Mouse (Mus musculus) cerebellum, adult 9-10 months (tissue): ENCODE measurements around the gene Fam126a.

Source experiments
- DNase-seq: peaks from one replicate; pipeline ENCODE4 v3.0.0; 2022

The Fam126a gene

DNA sequence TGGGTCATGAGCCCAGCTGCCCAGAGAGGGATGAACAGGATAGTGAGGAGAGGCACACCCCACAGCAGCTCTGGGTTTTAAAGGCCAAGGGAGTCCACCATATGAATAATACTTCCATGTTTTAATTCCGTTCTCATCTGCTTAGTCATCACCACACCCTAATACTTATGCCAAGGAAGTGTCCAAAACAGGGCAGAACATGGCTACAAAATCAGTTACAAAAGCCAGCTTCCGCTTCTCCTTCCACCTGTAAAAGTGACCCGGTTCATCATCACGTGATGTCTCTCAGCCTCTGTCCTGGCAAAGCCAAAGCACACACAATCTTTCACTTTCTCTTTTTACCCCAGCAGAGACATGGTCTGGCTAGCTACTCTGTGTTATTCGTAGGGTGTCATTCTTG is 8.9 kb upstream of the Fam126a start:
- DNase-seq: no peak

DNA sequence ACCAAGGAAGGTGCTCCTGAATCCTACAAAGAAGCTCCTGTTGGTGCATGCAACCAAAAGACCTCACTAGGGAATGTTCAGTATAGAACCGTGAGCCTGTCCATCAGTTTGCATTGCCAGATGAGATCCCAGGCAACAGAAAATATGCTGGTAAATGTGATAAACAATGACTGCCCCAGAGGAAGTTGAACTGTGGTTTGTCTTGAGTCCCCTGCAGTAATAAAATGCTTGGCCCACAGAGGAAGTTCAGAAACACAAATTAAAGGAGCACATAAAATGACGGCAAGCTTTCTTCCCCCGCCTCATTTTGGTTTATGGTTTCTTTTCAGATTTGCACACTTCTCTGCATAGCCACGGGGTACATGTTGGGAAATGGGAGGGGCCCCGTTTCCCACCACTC is 8.3 kb upstream of the Fam126a start:
- no peak for DNase-seq

DNA sequence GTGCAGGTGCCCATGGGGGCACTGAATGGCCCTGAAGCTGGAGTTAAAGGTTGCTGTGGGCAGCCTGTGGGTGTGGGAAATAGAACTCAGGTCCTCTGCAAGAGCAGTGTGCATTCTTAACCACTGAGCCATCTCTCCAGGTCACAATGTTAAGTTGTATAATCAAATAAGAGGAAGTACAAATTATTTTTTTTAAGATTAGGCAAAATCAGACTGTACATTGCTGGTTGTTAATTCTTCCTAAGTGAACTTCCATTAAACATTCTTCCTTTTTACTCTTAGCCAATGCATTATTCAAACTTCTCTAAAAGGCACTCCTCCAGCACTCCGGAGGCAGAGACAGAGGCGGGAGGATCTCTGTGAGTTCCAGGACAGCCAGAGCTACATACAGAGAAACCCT is 7.7 kb upstream of the Fam126a start:
- no peak for DNase-seq

DNA sequence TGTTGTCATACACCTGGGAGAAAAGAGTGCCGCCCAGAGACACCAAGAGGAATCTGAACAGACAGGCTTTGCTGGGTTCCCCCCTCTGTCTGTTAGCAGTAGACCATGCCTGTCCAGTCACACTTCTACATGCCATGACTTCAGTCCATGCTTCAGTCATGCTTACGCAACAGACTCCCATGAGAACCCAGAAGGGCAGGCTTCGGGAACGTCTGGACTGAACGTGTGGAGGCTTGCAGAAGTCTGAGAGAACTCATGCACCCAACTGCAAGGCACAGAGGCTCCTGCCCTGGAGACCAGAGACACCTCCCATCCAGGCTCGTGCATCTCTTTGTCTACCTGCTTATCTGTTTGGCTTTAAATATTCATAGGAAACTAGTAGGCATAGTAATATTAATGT is 6.2 kb upstream of the Fam126a start:
- DNase-seq: no peak

DNA sequence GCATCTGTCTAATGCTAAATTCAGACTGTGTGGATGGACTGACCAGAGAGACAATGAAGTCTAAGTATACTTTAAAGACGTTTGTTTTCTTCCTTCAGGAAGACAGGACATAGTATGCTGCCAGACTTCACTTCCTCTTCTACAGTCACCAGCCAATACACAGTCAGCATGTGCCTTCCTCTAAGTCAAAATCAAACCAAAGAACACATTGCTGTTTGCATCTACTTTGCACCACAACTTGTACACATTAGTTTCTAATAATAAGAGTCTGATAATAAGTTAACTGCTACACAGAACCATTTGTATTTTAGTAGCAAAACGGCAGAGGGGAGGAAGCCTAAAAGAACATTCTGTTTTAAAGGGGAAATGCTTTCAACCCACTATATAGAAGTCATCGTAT is 4.5 kb upstream of the Fam126a start:
- DNase-seq: no peak

DNA sequence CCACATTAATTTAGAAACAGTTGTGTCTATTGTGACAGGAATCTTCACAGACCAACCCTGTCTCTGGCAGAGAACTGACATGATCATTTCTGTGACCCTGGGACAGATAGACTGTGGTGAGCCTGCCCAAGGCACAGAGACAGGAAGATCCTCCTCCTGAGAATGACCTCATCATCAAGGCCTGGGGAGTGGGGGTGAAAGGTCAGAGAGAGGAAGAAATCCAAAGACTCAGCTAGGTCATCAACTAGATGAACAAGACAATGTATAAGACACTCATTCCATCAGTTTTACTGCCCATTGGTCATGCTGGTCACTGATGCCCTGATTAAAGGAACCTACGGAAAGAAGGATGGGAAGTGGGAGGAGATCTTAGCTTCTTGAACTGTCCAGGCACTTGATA is 3.6 kb upstream of the Fam126a start:
- no peak for DNase-seq

DNA sequence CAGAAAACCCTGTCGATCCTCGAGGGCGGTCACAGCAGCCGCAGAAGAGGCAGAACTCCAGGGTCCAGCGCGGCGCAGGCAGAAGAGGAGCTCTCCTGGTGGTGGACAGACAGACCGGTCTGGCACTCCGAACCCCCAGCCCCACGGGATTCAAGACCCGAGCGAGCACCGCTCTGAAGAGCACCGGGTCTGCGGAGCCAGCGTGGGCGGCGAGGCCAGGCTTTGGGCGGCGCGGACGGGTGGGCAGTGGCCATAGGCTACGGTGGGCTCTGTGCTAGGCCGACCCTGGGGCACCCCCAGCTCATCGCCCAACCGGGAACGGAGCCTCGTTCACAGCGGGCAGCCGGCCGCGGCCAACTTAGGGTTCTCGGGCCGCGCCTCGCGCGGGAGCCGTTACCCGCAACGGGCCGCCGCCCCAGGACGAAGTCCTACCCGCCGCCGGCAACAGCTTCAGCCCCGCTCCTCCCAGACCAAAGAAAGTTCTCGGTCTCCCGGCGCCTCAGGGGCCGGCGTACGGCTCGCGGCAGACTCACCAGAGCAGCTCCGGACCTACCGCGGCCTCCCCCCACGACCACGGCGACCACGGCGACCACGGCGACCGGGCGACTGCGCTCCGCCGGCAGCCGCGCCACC is 428 bp downstream of the Fam126a start:
- DNase-seq: no peak

DNA sequence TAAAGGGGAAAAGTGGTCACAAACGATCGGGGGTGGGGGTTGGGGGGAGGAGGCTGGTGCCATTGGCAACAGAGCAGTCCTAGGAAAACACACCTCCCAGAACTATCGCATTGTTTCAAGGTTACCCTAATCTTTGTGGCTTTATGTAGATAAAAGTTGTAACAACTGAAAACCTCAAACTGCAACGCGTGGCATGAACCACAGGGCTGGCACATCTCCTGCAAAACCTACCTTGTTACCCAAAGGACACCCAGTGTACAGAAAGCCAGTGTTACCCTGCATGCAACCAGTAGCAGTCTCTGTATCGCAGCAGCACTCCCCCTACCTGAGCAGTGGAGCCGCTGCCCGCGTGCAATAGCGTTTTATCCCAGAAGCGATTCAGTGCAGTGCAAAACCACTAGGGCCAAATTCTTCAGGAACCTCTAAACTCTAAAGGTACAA is 1.1 kb downstream of the Fam126a start:
- DNase-seq: peak; percentile 31

DNA sequence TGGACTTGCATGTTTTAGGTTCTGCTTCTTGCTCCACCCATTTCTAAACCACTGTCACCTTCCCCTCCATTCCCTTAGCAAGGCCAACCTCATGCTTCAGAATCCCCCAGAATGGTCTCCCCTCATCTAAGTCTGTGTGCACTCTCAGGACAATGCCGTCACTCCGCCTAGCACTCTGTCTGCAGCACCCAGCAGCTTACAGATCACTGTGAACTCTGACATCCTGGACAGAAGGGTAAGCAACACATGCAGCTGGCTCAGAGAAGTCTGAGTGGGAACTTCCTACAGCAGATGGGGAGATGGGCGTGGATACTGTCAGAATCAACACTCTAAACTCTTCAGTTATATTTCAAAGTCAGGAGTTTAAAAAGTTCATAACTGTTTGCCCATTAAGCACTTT is 5.5 kb downstream of the Fam126a start:
- no peak for DNase-seq

DNA sequence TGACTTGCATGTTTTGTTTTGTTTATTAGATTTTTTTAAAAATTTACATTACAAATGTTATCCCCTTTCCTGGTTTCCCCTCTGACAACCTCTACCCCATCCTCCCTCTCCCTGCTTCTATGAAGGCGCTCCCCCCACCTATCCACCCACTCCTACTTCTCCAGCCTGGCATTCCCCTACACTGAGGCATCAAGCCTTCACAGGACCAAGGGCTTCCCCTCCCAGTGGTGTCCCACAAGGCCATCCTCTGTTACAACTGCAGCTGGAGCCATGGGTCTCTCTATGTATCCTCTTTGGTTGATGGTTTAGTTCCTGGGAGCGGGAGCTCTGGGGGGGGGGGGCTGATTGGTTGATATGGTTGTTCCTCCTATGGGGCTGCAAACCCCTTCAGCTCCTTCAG is 7.3 kb downstream of the Fam126a start:
- DNase-seq: no peak

DNA sequence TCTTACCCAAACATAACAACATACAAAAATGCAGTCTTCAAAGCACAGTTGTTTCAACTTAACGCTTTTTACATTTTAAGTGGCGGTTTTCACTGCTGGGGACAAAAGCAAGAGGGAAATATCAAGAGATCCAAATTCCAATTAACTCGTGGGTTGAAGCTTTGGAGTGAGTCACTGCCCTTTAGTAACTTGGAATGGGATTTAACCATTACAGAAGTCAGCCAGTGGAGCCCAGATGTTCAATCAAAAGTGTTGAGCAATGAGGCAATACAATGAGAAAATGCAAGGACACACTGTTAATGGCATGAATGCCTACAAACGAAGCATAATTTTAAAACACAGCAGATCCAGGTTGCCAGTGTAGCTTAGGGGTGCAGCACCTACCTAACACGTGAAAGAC is 8.8 kb downstream of the Fam126a start:
- no peak for DNase-seq

DNA sequence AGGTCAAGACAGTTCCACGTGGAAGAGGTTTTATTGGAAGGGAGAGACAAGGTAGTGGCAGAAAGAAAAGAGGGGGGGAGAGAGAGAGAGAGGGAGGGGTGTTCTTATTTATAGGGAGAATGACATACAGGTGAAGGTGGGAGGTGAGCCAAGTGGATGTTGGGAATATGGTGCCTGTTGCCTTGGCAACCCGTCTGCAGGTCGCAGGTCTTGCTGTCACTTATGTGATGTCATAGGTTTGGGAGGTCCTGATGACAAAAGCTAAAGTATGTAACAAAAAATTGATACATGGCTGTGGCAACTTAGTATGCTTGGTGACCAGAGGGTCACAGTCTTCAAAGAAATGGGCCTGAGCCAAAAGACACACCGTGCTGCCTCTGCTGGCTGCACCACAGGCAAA is 10.1 kb downstream of the Fam126a start:
- no peak for DNase-seq

DNA sequence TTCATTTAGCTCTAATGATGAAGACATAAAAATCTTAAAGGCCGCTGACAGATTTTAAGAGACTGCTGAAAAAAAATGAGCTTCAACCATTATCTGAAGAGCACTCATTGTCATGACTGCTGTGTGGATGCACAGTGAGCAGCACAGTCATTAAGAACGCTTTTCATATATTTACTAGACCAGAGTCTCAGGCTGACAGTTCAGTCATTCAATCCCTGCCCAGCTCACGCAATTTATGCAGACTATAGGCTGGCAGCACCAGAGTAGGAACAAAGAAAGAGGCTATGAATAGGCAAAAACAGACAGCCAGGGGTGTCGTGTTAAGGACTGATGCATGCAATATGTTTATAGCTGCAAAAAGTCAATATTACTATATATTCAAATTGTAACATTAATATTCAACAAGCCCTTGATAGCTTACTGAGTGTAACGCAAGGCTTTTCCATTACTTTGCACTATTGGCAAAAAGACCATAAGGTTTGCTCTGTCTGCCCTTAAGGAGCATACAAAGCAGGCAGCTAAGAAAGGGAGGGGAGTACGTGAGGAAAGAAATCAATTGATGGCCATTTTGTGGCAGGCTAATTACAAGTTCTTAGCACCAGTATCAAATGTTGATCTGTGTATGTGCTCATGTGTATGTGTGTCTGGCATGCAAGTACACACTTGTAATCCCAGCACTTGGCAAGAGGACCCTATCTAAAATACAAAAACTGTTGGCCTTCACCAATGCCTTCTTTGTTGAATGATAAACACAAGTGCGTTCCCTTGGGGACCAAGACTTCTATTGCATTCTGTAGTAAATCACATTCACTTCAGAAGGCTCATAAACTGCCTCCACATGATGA is 10.9 kb downstream of the Fam126a start:
- no peak for DNase-seq

DNA sequence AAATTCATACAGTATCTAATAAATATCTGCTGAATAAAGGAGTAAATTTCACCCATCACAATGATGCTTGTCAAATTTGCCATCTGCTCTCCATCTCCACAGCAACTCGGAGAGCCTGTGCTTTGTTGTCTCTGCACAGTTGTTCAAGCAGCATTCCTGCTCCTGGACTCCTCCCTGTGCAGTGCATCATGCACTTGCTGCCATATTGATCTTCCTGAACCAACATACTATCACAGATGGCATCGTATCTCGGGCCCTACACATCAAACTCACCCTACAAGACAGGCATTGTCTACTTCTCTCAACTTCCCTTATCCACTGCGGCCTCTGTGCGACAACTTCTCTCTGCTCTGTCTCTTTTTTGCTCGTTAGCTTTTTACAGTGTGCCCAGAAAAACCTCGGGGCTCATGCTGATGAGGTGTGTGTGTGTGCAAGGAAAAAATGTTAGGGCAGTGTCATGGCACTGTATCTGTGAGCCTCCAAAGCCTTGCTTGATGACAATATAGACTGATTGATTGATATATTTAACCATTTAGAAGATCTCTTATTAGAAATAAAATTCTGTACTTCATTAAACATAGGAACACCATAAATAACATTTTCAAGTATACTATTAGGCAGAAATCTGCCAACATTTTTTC is 11.7 kb downstream of the Fam126a start:
- no peak for DNase-seq

DNA sequence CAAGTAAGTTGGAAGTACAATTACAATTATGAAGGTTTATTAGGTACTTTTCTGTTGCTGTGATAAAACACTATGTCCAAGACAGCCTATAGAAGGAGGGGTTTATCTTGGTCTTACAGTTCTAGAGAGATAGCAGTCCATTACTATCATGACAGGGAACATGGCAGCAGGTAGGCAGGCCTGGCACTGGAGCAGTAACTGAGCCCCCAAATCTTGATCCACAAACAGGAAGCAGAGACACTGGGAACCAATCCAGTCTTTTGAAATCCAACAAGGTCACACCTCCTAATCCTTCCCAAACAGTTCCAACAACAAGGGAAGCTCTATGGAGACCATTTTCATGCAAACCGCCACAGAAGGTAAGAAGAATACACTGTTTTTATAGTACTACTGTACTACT is 13.6 kb downstream of the Fam126a start:
- DNase-seq: no peak

DNA sequence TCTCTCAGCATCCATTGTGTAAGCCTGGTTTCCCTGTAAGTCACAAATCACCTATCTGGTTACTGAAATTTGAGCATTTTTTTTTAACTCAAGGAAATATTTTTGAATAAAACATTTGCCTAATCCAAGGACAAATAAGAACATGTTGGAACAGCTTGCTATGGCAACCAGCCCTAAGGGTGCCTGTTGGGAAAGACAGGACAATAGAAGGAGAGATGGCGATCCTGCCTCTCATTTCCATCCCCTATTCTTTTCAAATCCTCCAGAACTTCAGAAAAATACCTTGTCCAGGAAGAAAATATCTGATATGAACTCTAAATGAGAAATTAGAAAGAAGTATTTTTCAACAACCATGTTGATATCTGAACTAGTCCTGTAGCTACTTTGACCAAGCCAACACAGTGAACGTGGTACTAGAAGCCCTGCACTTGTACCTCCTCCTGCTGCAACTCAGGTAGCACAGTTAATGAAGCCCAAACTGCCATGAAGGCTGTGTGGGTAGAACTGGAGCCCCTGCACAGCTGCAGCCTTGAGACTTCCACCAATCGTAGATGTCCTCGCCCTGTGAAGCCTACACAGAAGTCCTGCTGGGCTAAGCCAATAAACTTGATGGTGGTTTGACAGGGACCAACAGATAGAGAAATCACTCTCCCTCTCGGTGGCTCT is 17.0 kb downstream of the Fam126a start:
- no peak for DNase-seq

DNA sequence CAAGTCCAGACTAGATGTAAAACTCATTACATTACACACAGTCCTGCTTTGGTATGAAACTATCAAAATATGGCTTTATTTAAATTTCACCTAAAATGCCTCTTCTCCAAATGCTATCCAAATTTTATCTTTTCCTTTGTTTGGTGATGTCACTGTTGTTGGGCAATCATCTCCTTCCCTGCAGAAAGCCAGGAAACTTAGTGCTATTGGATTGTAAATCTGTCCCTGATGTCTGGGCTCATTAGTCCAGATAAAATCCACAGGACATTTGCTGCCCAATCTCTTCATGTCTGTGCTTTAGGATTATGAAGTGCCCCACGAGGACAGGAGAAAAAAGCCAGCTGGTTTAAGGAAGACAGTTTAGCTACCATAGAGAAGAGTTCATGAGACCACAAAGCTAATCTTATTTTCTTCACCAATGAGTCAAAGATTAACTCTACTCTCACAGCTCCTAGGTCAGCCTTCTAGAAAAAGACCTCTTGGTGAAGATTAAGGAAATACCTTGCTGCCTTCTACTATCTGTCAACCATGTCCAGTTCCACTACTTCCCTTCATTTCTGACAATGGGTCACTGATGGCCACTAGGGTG is 31.3 kb downstream of the Fam126a start:
- no peak for DNase-seq

DNA sequence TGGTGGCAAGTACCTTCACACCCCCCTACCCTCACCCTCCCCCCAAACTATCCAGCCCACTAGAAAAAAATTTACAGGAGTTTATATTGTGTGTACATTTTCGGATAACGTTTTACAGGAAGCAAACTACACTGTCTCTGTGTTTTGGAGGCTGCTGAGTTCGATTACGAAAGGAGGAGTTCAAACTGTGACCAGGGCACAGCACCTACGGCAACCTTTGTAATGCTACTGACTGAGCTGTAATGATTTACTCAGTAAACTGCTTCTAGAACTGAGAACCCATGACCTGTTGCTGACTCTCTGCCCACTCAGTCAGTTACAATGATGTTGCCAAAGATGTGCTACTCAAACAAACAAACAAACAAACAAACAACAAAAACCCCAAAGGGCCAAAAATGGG is 34.5 kb downstream of the Fam126a start:
- no peak for DNase-seq

DNA sequence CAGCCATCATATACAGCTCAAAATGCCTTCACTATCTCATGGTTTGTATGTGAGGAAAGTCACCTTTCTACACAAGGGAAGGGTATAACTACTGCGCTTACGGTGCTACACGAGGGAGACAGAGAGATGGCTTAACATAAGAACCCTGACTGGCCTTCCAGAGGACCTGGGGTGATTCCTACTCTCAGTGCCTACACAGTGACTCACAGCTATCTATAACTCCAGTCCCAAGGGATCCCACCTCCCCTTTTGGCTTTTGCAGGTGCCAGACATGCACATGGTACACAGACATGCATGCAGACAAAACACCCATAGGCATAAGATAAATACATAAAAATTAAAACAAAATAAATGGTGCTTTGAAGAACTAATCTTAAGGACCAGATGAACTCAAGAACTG is 35.6 kb downstream of the Fam126a start:
- no peak for DNase-seq

DNA sequence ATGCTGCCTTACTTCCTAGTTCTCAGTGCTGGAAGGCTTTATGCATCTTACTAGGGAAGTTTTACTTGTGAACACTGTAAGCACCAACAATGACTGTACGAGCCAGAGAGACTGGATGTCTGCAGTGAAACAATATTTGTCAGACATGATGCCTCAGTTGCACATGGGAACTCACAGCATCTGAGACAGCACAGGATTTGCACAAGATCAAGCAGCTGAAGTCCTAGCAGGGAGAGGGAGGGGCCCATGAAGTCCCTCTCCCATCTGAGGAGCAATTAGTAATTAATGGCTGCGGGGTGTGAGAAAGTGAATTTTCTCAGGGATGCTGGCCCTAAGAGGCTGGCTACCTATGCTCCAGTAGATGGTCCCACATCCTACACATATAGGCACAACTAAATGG is 36.3 kb downstream of the Fam126a start:
- no peak for DNase-seq

DNA sequence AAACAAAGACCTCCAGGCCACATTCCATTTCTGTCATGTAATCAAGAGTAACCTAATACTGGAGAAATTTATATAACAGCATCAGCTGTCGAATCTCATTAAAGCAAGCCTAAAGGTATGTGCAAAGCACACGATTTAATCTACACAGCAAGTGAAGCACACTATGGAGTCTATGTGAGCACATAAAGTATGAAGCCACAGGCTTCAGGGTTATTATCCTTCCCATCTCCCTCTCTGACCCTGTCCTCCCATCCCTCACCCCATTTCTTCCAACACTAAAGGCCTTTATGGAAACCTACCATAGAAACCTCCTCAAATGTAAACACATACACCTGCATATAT is 37.0 kb downstream of the Fam126a start:
- DNase-seq: no peak

DNA sequence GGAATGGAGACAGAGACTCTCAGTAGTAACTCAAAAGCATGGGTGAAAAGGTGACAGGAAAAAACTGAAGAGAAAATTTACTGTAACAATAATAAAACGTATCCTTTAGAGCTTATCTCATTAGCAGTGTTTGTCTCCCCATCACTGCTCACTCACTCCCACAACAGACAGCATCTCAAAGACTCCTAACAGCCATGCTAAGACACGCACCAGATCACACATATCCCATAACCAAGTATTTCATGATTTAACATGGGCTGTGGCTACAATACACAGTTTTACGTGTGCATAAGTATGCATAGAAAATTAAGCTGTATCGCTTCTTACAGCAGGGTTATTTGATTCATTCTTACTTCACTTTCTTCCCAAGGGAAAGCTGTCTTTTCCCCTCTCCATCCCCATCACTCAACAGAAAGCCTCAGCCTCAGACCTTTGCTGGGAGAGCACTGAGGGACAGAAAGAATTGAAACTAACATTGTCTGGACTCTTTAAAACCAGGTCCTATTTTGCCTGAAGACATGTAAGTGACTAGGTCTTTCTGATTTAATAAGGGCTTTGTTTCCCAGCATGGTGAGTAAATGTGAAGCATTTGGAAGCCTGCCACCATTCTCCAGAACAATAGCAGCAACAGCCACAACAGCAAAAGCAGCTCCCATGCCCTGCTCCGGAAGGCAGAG is 37.5 kb downstream of the Fam126a start:
- peak; percentile 7 for DNase-seq

DNA sequence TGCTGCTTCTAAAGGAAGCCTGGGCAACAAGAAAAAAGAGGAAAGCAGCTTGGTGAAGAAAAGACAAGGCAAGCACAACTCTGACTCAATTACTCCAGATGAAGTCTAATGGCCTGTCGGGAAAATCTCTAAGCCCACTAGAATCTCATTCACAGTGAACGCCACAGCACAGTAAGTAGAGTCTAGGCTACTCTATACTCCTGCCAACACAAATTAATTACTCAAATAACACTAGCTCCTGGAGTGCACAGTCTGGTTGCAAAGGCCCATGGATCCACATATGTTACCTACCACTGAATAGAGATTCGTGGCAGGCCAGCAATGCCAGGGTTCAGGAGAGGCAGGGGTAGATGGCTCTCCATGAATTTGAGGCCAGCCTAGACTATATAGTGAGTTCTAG is 40.5 kb downstream of the Fam126a start:
- no peak for DNase-seq
